Mouse (Mus musculus) olfactory bulb, adult 2 months (tissue): ENCODE measurements around the gene Samd10. TPM values are rescaled to one million over a fixed set of nuclear protein-coding genes. Genes with fewer than 3 reads are reported as not detected.

Experiments used
- H3K27ac ChIP-seq: fragments of 200-500 bp; 2 replicates; pipeline ENCODE4 v1.5.1; 2012; ENCODE audit warnings: low read depth, low read length; ENCODE audit not compliant: insufficient read depth
- H3K4me1 ChIP-seq: fragments of 200-500 bp; 2 replicates; pipeline ENCODE4 v1.6.1; 2012; ENCODE audit warnings: low read length; ENCODE audit not compliant: control insufficient read depth, insufficient read depth
- H3K4me3 ChIP-seq: fragments of 200-500 bp; 2 replicates; pipeline ENCODE4 v1.5.1; 2012; ENCODE audit warnings: mild to moderate bottlenecking, low read depth, low read length, moderate library complexity; ENCODE audit not compliant: insufficient read depth
- CTCF ChIP-seq: fragments of 200-500 bp; IDR thresholded peaks from 2 replicates; pipeline ENCODE4 v1.5.1; 2012; ENCODE audit warnings: low read depth, mild to moderate bottlenecking, low read length, moderate library complexity; ENCODE audit not compliant: insufficient read depth
- POLR2A ChIP-seq: fragments of 200-500 bp; IDR thresholded peaks from 2 replicates; pipeline ENCODE4 v1.6.1; 2012; ENCODE audit warnings: mild to moderate bottlenecking, low read depth, low read length, moderate library complexity; ENCODE audit not compliant: insufficient read depth
- WGBS: fragments of 180-500 bp; shearing (Covaris S2); methylation state at CpG from one replicate; pipeline ENCODE4 v1.1.7; 2018; 5-methylcytosine and 5-hydroxymethylcytosine counted together
- polyA plus RNA-seq: library from polyadenylated mRNA; stranded (reverse); fragments of >200 nt; gene quantifications from 2 replicates; pipeline ENCODE4 v1.2.4, GENCODE M21; 2012; ENCODE audit warnings: low replicate concordance; ENCODE audit not compliant: missing spikeins, insufficient read depth, insufficient read length

The Samd10 gene
- polyA plus RNA-seq, 1 experiment: not detected

DNA sequence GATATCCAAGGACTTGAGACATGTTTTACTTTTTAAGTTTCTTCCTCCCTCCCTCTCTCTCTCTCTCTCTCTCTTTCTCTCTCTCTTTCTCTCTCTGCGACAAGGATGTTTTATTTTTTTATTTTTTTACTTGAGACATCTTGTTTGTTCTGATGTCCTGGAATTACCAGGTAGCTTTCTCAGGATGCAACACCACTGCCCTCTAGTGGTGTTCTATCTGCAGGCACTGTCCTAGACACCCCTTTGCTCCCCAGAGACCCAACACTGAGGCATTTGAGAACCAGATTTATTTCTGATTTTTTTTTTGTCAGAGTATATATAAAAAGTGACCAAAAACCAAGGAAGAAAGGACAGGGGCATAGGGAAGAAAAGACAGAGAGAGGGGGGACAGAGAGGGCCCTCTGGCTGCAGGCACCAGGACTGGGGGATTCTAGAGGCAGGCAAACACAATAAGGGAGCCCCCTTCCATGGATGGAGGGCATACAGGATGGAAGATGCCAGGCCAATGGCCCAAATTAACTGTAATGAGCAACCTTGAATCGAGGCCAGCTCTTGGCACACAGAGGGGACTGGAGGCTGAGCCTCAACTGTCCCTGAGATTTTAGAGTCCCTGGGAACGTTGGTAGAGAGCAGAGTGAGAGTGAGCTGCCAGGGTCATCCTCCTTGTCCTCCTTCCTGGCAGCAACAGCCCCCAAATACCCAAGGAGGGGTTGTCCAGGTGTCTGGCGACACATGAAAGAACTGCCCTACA is 3.9 kb downstream of the Samd10 start:
- no peak overlapping the region for H3K27ac ChIP-seq
- no peak overlapping the region for H3K4me3 ChIP-seq
- WGBS: 35% methylated on average over 4 of the region's 4 CpGs
- TF ChIP-seq POLR2A (no peak), CTCF (0 out of 2 replicates have a peak, but pooled peaks have one; percentile 11)
- H3K4me1 ChIP-seq: peaks cover 25% of the 10 kb centered on the region

DNA sequence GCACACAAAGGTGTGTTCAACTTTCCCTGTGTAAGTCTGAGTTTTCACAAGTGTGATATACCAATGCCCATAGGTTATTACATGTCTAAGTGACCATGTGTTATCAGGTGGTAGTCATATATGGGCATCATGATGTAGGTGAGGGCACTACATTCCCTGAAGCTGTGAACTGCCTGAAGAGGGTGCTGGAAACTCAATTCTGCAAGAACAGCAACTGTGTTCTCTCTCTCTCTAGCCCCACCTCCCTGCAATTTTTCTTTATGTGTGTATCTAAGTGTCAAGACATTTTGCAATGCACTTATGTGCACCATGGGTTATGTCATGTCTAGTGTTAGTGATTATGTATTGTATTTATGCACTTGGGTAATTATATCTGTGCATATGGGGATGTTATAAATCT is 5.1 kb downstream of the Samd10 start:
- H3K4me1 ChIP-seq: peaks cover 29% of the 10 kb centered on the region
- no peak overlapping the region for H3K4me3 ChIP-seq
- H3K27ac ChIP-seq: no peak overlapping the region; the same call in 1 of the 2 replicates
- TF ChIP-seq CTCF (no peak), POLR2A (no peak)

DNA sequence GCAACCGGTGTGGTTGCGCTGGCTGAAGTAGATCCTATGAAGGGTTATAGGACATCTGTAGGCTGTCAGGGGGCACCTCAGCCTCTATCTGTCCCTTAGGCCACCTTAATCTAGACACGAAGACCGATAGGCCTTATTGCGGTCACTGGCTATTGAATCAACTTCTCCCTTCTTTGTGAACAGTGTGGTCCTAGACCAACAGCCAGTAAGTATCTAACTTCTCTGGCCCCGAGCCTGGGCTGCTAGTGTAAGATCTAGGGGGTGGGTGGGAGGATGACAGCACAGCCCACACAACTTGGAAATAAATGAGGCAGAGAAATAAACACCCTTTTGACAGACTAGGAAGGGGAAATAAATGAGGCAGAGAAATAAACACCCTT is 6.0 kb downstream of the Samd10 start:
- Histone ChIP-seq H3K4me3 (peak overlapping the region; percentile 98), H3K4me1 (peaks cover 25% of the 10 kb centered on the region), H3K27ac (peak overlapping the region; percentile 95)
- WGBS: 1% methylated on average over 6 of the region's 6 CpGs
- TF ChIP-seq POLR2A (no peak), CTCF (no peak)

DNA sequence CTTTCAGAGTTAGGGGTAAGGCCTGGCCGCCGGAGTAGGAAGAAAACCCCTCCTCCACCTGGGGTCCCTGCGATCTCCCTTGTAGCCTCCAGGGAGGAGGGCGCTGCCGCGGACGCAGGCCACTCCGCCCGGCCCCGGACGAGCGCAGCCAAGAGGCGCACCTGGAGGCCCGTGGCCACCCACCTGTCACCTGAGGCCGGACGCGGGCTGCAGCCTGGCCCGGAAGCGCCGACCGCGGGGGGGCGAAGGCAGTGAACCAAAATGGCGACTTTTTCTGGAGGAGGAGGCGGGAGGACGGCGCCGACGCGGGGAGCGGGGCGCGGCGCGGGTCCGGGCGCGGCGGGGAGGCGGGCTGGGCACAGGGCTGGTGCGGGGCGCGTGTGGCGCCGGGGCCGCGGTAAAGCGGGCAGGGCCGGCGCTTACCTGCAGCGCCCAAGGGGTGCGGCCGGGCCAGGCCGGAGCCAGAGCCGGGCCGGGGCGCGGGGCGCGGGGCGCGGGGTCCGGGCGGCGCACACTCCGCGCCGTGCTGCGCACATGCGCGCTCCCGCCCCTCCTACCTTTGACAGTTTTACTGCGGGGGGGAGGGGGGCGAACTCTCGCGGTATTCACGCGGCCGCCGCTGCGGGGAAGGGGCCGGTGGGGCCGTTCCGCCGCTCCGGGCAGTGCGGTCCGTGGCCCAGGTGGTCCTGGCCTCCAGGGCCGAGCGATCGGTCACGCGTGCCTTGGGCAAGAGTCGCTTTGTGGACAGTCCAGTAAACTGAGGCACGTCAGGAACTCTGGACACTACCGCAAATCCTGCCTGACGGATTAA is 6.6 kb downstream of the Samd10 start, which contains the start of gene Zfp512b:
TSS of gene Zfp512b (minus strand) at position 573 of the 811 bp plus-strand sequence.
- peak within 1 kb of the TSS; percentile 95 for H3K27ac ChIP-seq
- 5% methylated on average over 97 of the region's 97 CpGs for WGBS
- H3K4me3 ChIP-seq: peak within 1 kb of the TSS; percentile 98
- TF ChIP-seq POLR2A (peak; percentile 70), CTCF (no peak)
- H3K4me1 ChIP-seq: peaks cover 23% of the 10 kb centered on the region

DNA sequence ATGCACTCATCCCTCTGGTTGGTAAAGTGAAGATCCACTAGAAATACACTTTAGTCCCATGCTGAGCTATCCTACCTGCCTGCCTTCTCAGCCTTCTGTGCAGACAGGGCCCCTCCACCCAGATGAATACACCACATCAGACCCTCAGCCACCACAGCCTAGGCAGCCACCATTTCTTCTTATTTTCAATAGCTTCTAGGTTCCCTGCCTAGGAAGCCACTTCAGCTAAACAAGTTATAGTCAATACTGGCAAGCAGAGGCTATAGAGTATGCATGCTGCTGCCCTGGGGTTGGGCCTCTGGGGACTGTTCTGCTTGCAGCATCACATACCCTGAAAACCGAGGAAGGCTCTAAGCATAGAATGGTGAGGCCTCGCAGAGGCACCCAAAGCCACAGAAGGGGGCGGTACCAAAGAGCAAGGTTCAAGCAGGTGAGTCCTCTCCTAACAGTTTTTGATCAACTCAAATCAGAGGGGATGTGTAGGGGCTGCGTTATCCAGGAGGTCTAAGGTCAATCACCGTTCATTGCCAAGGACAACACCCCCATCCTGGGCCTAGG is 7.4 kb downstream of the Samd10 start, which contains the start of gene Prpf6:
TSS of gene Prpf6 (plus strand) at position 341 of the 558 bp plus-strand sequence.
- Histone ChIP-seq H3K4me1 (peaks cover 17% of the 10 kb centered on the region), H3K4me3 (peak within 1 kb of the TSS; percentile 98), H3K27ac (peak within 1 kb of the TSS; percentile 95)
- TF ChIP-seq CTCF (no peak), POLR2A (no peak)
- 9% methylated on average over 5 of the region's 5 CpGs for WGBS

GRCm38 (mm10) chr2:181590471-181590870 is 8.5 kb downstream of the Samd10 start:
- TF ChIP-seq CTCF (no peak), POLR2A (no peak)
- Histone ChIP-seq H3K27ac (no peak overlapping the region), H3K4me3 (no peak overlapping the region), H3K4me1 (peaks cover 11% of the 10 kb centered on the region)
- 90% methylated on average over 5 of the region's 5 CpGs for WGBS

DNA sequence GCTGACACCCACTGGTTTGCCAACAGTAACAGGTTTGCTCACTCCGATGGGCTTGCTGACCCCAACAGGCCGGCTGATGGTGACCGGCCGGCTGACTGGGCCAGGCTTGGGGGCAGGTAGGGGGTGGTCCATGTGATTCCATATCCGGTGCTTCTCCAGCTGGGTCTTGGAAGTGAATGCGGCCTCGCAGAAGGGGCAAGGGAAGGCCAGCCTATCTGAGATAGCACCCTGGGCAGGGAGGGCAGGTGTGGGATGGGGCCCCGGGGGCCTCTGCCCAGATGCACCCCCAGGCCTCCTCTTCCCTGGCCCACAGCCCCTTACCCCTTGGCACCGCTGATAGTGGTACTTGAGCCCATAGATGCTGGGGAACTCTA is 9.3 kb downstream of the Samd10 start:
- peaks cover 7% of the 10 kb centered on the region; the same call in 1 of the 2 replicates for H3K4me1 ChIP-seq

GRCm38 (mm10) chr2:181589011-181589731 is 9.8 kb downstream of the Samd10 start:
- H3K27ac ChIP-seq: no peak overlapping the region
- 93% methylated on average over 10 of the region's 10 CpGs for WGBS
- TF ChIP-seq CTCF (no peak), POLR2A (no peak)
- peaks cover 7% of the 10 kb centered on the region; the same call in 1 of the 2 replicates for H3K4me1 ChIP-seq
- no peak overlapping the region for H3K4me3 ChIP-seq

More for the DNA sequence above, 9.3 kb downstream of the Samd10 start:
- no peak overlapping the region for H3K4me3 ChIP-seq
- H3K27ac ChIP-seq: no peak overlapping the region
- no peak for TF ChIP-seq CTCF
- no peak for TF ChIP-seq POLR2A
- 94% methylated on average over 9 of the region's 9 CpGs for WGBS
